Mouse (Mus musculus): ENCODE data around the gene 2410004P03Rik.

DNA sequence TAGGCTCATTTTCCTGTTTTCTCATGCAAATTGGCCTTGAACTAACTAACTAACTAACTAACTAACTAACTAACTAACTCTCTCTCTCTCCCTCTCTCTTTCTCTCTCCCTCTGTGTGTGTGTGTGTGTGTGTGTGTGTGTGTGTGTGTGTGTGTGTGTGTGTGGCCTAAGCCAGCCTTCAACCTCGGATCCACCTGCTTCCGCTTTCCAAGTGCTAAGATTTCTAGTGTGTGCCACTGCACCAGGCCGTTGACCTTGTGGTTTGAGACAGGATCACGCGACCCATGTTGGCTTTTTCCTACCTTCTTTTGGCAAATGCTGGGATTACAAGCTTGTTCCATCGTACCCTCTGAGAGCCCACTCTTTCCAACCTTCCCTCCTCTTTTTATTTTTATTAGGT is 10.9 kb downstream of the 2410004P03Rik start:
- TF ChIP-seq CTCF (IDR thresholded peaks at IDR 0.05; ENCODE audit: low read depth, low read length) (no peak), POLR2A (IDR thresholded peaks at IDR 0.05; ENCODE audit: borderline replicate concordance, low read depth, low read length) (no peak)
